Mouse (Mus musculus) lung, embryonic 15.5 days (tissue): ENCODE results near the gene P2rx7. TPM values are rescaled to one million over a fixed set of nuclear protein-coding genes. Genes with fewer than 3 reads are reported as not detected.
"Not testable (repeated sequence)": the region's sequence is repeated elsewhere in the genome, so short reads cannot be mapped to it uniquely, and the experiment has no call there.

Source experiments
- ATAC-seq: fragments of 200-750 bp; cut with Nextera tagmentation; 2 replicates; pipeline ENCODE4 v1.8.0; 2017; ENCODE audit warnings: moderate number of reproducible peaks, borderline replicate concordance; ENCODE audit not compliant: low FRiP score, low TSS enrichment; ENCODE audit errors: extremely low read depth
- H3K27ac ChIP-seq: fragments of 300-500 bp; sonication (generic); 2 replicates; pipeline ENCODE4 v1.5.1; 2015; ENCODE audit warnings: moderate library complexity, mild to moderate bottlenecking, inconsistent platforms
- H3K27me3 ChIP-seq: fragments of 300-500 bp; sonication (generic); 2 replicates; pipeline ENCODE4 v1.6.1; 2015; ENCODE audit warnings: inconsistent platforms
- H3K36me3 ChIP-seq: fragments of 300-500 bp; sonication (generic); 2 replicates; pipeline ENCODE4 v1.6.1; 2015; ENCODE audit warnings: inconsistent platforms
- H3K4me1 ChIP-seq: fragments of 300-500 bp; sonication (generic); 2 replicates; pipeline ENCODE4 v1.6.1; 2015; ENCODE audit warnings: inconsistent platforms
- H3K4me2 ChIP-seq: fragments of 300-500 bp; sonication (generic); 2 replicates; pipeline ENCODE4 v1.6.1; 2015; ENCODE audit warnings: inconsistent platforms, mild to moderate bottlenecking, moderate library complexity
- H3K4me3 ChIP-seq: fragments of 300-500 bp; sonication (generic); 2 replicates; pipeline ENCODE4 v1.5.1; 2015; ENCODE audit warnings: mild to moderate bottlenecking, inconsistent platforms
- H3K9ac ChIP-seq: fragments of 300-500 bp; sonication (generic); 2 replicates; pipeline ENCODE4 v1.6.1; 2015; ENCODE audit warnings: inconsistent platforms
- H3K9me3 ChIP-seq: fragments of 300-500 bp; sonication (generic); 2 replicates; pipeline ENCODE4 v1.6.1; 2016; ENCODE audit warnings: inconsistent platforms
- WGBS: fragments of 180-500 bp; shearing (Covaris S2); methylation state at CpG from one replicate; pipeline ENCODE4 v1.1.7; 2015; 5-methylcytosine and 5-hydroxymethylcytosine counted together
- polyA plus RNA-seq: library from polyadenylated mRNA; unstranded; fragments of >200 nt; fragmentation: Nextera tagmentation; extraction: Ambion mirVana; gene quantifications from 2 replicates; pipeline ENCODE4 v1.2.1, GENCODE M21; 2015

Gene P2rx7
- polyA plus RNA-seq, 1 experiment from 2014 or later, result 3.1 TPM

GRCm38 (mm10) chr5:122671641-122672040 is 27.9 kb downstream of the P2rx7 start:
- not testable (repeated sequence) for H3K36me3 ChIP-seq, ATAC-seq, H3K4me3 ChIP-seq, H3K27ac ChIP-seq, H3K4me1 ChIP-seq, H3K4me2 ChIP-seq, H3K9me3 ChIP-seq, H3K27me3 ChIP-seq, H3K9ac ChIP-seq
- 65% methylated on average over 7 of the region's 7 CpGs for WGBS

- Histone ChIP-seq H3K27me3 (no peaks in the 10 kb centered on the region), H3K4me1 (no peaks in the 10 kb centered on the region), H3K4me2 (no peak overlapping the region), H3K9ac (no peak overlapping the region), H3K27ac (no peak overlapping the region), H3K36me3 (no peaks in the 10 kb centered on the region), H3K4me3 (no peak overlapping the region), H3K9me3 (no peaks in the 10 kb centered on the region)
- no peak for ATAC-seq
- 89% methylated on average over 5 of the region's 5 CpGs for WGBS
These were observed 28.6 kb downstream of the P2rx7 start for GRCm38 (mm10) chr5:122672298-122672697.

- Histone ChIP-seq H3K4me3 (no peak overlapping the region), H3K9me3 (no peaks in the 10 kb centered on the region), H3K4me2 (no peak overlapping the region), H3K27ac (no peak overlapping the region), H3K9ac (no peak overlapping the region), H3K27me3 (no peaks in the 10 kb centered on the region), H3K36me3 (no peaks in the 10 kb centered on the region), H3K4me1 (no peaks in the 10 kb centered on the region)
- ATAC-seq, result no peak
- whole genome bisulfite sequencing, result 49% methylated on average over 8 of the region's 8 CpGs
These were observed 32.3 kb downstream of the P2rx7 start for GRCm38 (mm10) chr5:122676002-122676401.

- no peaks in the 10 kb centered on the region for H3K9me3 ChIP-seq
- no peak for ATAC-seq
- H3K4me1 ChIP-seq, result no peaks in the 10 kb centered on the region
- no peak overlapping the region for H3K4me2 ChIP-seq
- no peaks in the 10 kb centered on the region for H3K27me3 ChIP-seq
- no peak overlapping the region for H3K27ac ChIP-seq
- no peak overlapping the region for H3K9ac ChIP-seq
- 88% methylated on average over 9 of the region's 9 CpGs for whole genome bisulfite sequencing
- H3K36me3 ChIP-seq, result no peaks in the 10 kb centered on the region
- no peak overlapping the region for H3K4me3 ChIP-seq
These were observed 34.3 kb downstream of the P2rx7 start for GRCm38 (mm10) chr5:122677983-122678382.

- ATAC-seq, result no peak
- Histone ChIP-seq H3K27me3 (no peaks in the 10 kb centered on the region), H3K4me3 (no peak overlapping the region), H3K27ac (no peak overlapping the region), H3K36me3 (no peaks in the 10 kb centered on the region), H3K9me3 (no peaks in the 10 kb centered on the region), H3K9ac (no peak overlapping the region), H3K4me1 (no peaks in the 10 kb centered on the region), H3K4me2 (no peak overlapping the region)
- 80% methylated on average over 8 of the region's 8 CpGs for WGBS
These were observed 36.2 kb downstream of the P2rx7 start for GRCm38 (mm10) chr5:122679881-122680280.

- H3K4me1 ChIP-seq, result no peaks in the 10 kb centered on the region
- H3K9ac ChIP-seq, result no peak overlapping the region
- no peak for ATAC-seq
- no peaks in the 10 kb centered on the region for H3K36me3 ChIP-seq
- no peak overlapping the region for H3K4me2 ChIP-seq
- no peak overlapping the region for H3K27ac ChIP-seq
- no peak overlapping the region for H3K4me3 ChIP-seq
- 78% methylated on average over 12 of the region's 12 CpGs for WGBS
- no peaks in the 10 kb centered on the region for H3K27me3 ChIP-seq
- H3K9me3 ChIP-seq, result no peaks in the 10 kb centered on the region
These were observed 37.6 kb downstream of the P2rx7 start for GRCm38 (mm10) chr5:122681276-122681675.

GRCm38 (mm10) chr5:122683926-122684325 is 40.2 kb downstream of the P2rx7 start:
- ATAC-seq, result no peak
- no peak overlapping the region for H3K27ac ChIP-seq

GRCm38 (mm10) chr5:122687391-122687790 is 43.7 kb downstream of the P2rx7 start:
- WGBS, result 52% methylated on average over 4 of the region's 4 CpGs

More at GRCm38 (mm10) chr5:122683926-122684325, 40.2 kb downstream of the P2rx7 start:
- 64% methylated on average over 10 of the region's 10 CpGs for WGBS
- Histone ChIP-seq H3K9ac (no peak overlapping the region), H3K4me3 (no peak overlapping the region), H3K4me1 (no peaks in the 10 kb centered on the region), H3K27me3 (no peaks in the 10 kb centered on the region), H3K4me2 (no peak overlapping the region), H3K36me3 (no peaks in the 10 kb centered on the region), H3K9me3 (no peaks in the 10 kb centered on the region)

GRCm38 (mm10) chr5:122689153-122689552 is 45.4 kb downstream of the P2rx7 start:
- ATAC-seq, result no peak
- 79% methylated on average over 7 of the region's 7 CpGs for WGBS

More at GRCm38 (mm10) chr5:122687391-122687790, 43.7 kb downstream of the P2rx7 start:
- H3K4me2 ChIP-seq, result no peak overlapping the region
- H3K27ac ChIP-seq, result no peak overlapping the region
- H3K9ac ChIP-seq, result no peak overlapping the region
- no peak overlapping the region for H3K4me3 ChIP-seq
- ATAC-seq, result no peak
- no peaks in the 10 kb centered on the region for H3K27me3 ChIP-seq
- H3K9me3 ChIP-seq, result no peaks in the 10 kb centered on the region
- no peaks in the 10 kb centered on the region for H3K36me3 ChIP-seq
- no peaks in the 10 kb centered on the region for H3K4me1 ChIP-seq

GRCm38 (mm10) chr5:122690486-122690885 is 46.8 kb downstream of the P2rx7 start:
- WGBS, result 59% methylated on average over 6 of the region's 6 CpGs
- no peak overlapping the region for H3K9ac ChIP-seq
- ATAC-seq, result no peak

More at GRCm38 (mm10) chr5:122689153-122689552, 45.4 kb downstream of the P2rx7 start:
- no peaks in the 10 kb centered on the region for H3K4me1 ChIP-seq
- no peaks in the 10 kb centered on the region for H3K27me3 ChIP-seq
- no peaks in the 10 kb centered on the region for H3K9me3 ChIP-seq
- H3K27ac ChIP-seq, result no peak overlapping the region
- no peak overlapping the region for H3K4me3 ChIP-seq
- H3K36me3 ChIP-seq, result no peaks in the 10 kb centered on the region
- H3K4me2 ChIP-seq, result no peak overlapping the region
- H3K9ac ChIP-seq, result no peak overlapping the region

GRCm38 (mm10) chr5:122693431-122694207 is 49.9 kb downstream of the P2rx7 start:
- Histone ChIP-seq H3K27me3 (no peaks in the 10 kb centered on the region), H3K4me3 (no peak overlapping the region), H3K9ac (no peak overlapping the region), H3K9me3 (no peaks in the 10 kb centered on the region), H3K4me1 (peaks cover 6% of the 10 kb centered on the region; the same call in 1 of the 2 replicates), H3K36me3 (no peaks in the 10 kb centered on the region), H3K27ac (no peak overlapping the region), H3K4me2 (no peak overlapping the region)
- ATAC-seq, result no peak
- WGBS, result 34% methylated on average over 13 of the region's 13 CpGs

More at GRCm38 (mm10) chr5:122690486-122690885, 46.8 kb downstream of the P2rx7 start:
- no peak overlapping the region for H3K4me3 ChIP-seq
- peaks cover 1% of the 10 kb centered on the region; the same call in 1 of the 2 replicates for H3K4me1 ChIP-seq
- H3K36me3 ChIP-seq, result no peaks in the 10 kb centered on the region
- H3K4me2 ChIP-seq, result no peak overlapping the region
- H3K27ac ChIP-seq, result no peak overlapping the region
- H3K27me3 ChIP-seq, result no peaks in the 10 kb centered on the region
- no peaks in the 10 kb centered on the region for H3K9me3 ChIP-seq

GRCm38 (mm10) chr5:122695516-122695915 is 51.8 kb downstream of the P2rx7 start:
- Histone ChIP-seq H3K9me3 (no peaks in the 10 kb centered on the region), H3K9ac (no peak overlapping the region), H3K4me1 (peaks cover 14% of the 10 kb centered on the region), H3K27me3 (no peaks in the 10 kb centered on the region), H3K4me3 (no peak overlapping the region), H3K36me3 (no peaks in the 10 kb centered on the region), H3K4me2 (no peak overlapping the region), H3K27ac (no peak overlapping the region)
- no peak for ATAC-seq
- 55% methylated on average over 8 of the region's 8 CpGs for WGBS
